Mouse (Mus musculus) MEL (cell line): ENCODE results near the gene Krt12. TPM values are rescaled to one million over a fixed set of nuclear protein-coding genes. Genes with fewer than 3 reads are reported as not detected.

Experiments
- DNase-seq: peaks from one replicate; pipeline ENCODE4 v3.0.0; 2011; ENCODE audit warnings: low read depth, low spot score
- H3K27ac ChIP-seq: 2 replicates; pipeline ENCODE4 v1.5.1; 2012; ENCODE audit warnings: low read depth, mild to moderate bottlenecking, control low read depth, low read length, moderate library complexity; ENCODE audit not compliant: control insufficient read depth
- H3K27me3 ChIP-seq, 2 experiments: fragments of 150-350 bp in 1 of 2; sonication (generic) in 1 of 2; 2 replicates each; pipeline ENCODE4 v1.6.1; 2012; ENCODE audit warnings: low read length in 2 of 2, mild to moderate bottlenecking in 2 of 2, improper control_type of control experiment in 1 of 2, moderate library complexity in 1 of 2; ENCODE audit not compliant: insufficient read depth in 2 of 2, control insufficient read depth in 1 of 2
- H3K36me3 ChIP-seq, 2 experiments: 2 replicates each; pipeline ENCODE4 v1.6.1; 2012 to 2014; ENCODE audit warnings: low read length in 2 of 2, improper control_type of control experiment in 1 of 2, inconsistent platforms in 1 of 2, mild to moderate bottlenecking in 1 of 2; ENCODE audit not compliant: insufficient read depth in 2 of 2, control insufficient read depth in 1 of 2
- H3K4me1 ChIP-seq, 2 experiments: fragments of 150-350 bp in 1 of 2; sonication (generic) in 1 of 2; 2 replicates each; pipeline ENCODE4 v1.6.1; 2012; ENCODE audit warnings: low read length in 2 of 2, improper control_type of control experiment in 1 of 2, mild to moderate bottlenecking in 1 of 2; ENCODE audit not compliant: insufficient read depth in 2 of 2, control insufficient read depth in 1 of 2
- H3K4me3 ChIP-seq, 2 experiments: fragments of 150-350 bp in 1 of 2; sonication (generic) in 1 of 2; 2 replicates each; pipeline ENCODE4 v1.5.1; 2012; ENCODE audit warnings: low read depth in 2 of 2, low read length in 2 of 2, mild to moderate bottlenecking in 2 of 2, moderate library complexity in 2 of 2, control low read depth in 1 of 2, improper control_type of control experiment in 1 of 2; ENCODE audit not compliant: control insufficient read depth in 1 of 2, insufficient read depth in 1 of 2
- H3K79me2 ChIP-seq: 2 replicates; pipeline ENCODE4 v1.6.1; 2012; ENCODE audit warnings: mild to moderate bottlenecking, low read length, moderate library complexity; ENCODE audit not compliant: control insufficient read depth, poor library complexity, insufficient read depth
- H3K9ac ChIP-seq: 2 replicates; pipeline ENCODE4 v1.6.1; 2012; ENCODE audit warnings: low read depth, mild to moderate bottlenecking, control low read depth, low read length, moderate library complexity; ENCODE audit not compliant: control insufficient read depth, poor library complexity, severe bottlenecking
- H3K9me3 ChIP-seq: fragments of 150-350 bp; sonication (generic); replicated peaks from 2 replicates; pipeline ENCODE4 v1.6.1; 2012; ENCODE audit warnings: mild to moderate bottlenecking, low read length, improper control_type of control experiment, moderate library complexity; ENCODE audit not compliant: insufficient read depth
- BHLHE40 ChIP-seq: IDR thresholded peaks from 2 replicates; pipeline ENCODE4 v1.6.1; 2012; ENCODE audit warnings: low read depth, mild to moderate bottlenecking, inconsistent platforms, low read length, improper control_type of control experiment, borderline replicate concordance
- CHD2 ChIP-seq: IDR thresholded peaks from 2 replicates; pipeline ENCODE4 v1.6.1; 2011; ENCODE audit warnings: low read length, improper control_type of control experiment
- CTCF ChIP-seq, 3 experiments: IDR thresholded peaks in 2 of 3; conservative IDR thresholded peaks in 1 of 3; 2 replicates each; pipeline ENCODE4 v1.5.1; 2011 to 2012; ENCODE audit warnings: low read length in 3 of 3, low read depth in 2 of 3, mild to moderate bottlenecking in 2 of 3, improper control_type of control experiment in 1 of 3, inconsistent platforms in 1 of 3, mixed read lengths in 1 of 3, moderate library complexity in 1 of 3; ENCODE audit not compliant: control insufficient read depth in 1 of 3, insufficient read depth in 1 of 3, poor library complexity in 1 of 3, severe bottlenecking in 1 of 3
- ELF1 ChIP-seq: IDR thresholded peaks from 2 replicates; pipeline ENCODE4 v1.6.1; 2014; ENCODE audit warnings: low read depth, mild to moderate bottlenecking, inconsistent platforms, low read length, improper control_type of control experiment, moderate library complexity
- GABPA ChIP-seq: IDR thresholded peaks from 2 replicates; pipeline ENCODE4 v1.6.1; 2012; ENCODE audit warnings: low read depth, mild to moderate bottlenecking, inconsistent platforms, low read length, improper control_type of control experiment, moderate library complexity
- KAT2A ChIP-seq: conservative IDR thresholded peaks from 2 replicates; pipeline ENCODE4 v1.6.1; 2012; ENCODE audit warnings: low read depth, low read length, improper control_type of control experiment, inconsistent platforms
- MAFK ChIP-seq: IDR thresholded peaks from 2 replicates; pipeline ENCODE4 v1.6.1; 2011; ENCODE audit warnings: low read depth, mild to moderate bottlenecking, low read length, improper control_type of control experiment, borderline replicate concordance
- MAX ChIP-seq: IDR thresholded peaks from 2 replicates; pipeline ENCODE4 v1.6.1; 2011; ENCODE audit warnings: low read length, improper control_type of control experiment
- MEF2A ChIP-seq: IDR thresholded peaks from 2 replicates; pipeline ENCODE4 v1.6.1; 2014; ENCODE audit warnings: low read depth, mild to moderate bottlenecking, inconsistent platforms, low read length, improper control_type of control experiment; ENCODE audit not compliant: poor library complexity, insufficient replicate concordance, severe bottlenecking; ENCODE audit errors: extremely low read depth
- MXI1 ChIP-seq: IDR thresholded peaks from 2 replicates; pipeline ENCODE4 v1.6.1; 2011; ENCODE audit warnings: mild to moderate bottlenecking, low read depth, low read length, improper control_type of control experiment
- MYB ChIP-seq: IDR thresholded peaks from 2 replicates; pipeline ENCODE4 v1.6.1; 2011; ENCODE audit warnings: mild to moderate bottlenecking, low read depth, low read length, improper control_type of control experiment
- MYC ChIP-seq: IDR thresholded peaks from 2 replicates; pipeline ENCODE4 v1.6.1; 2011; ENCODE audit warnings: low read depth, mild to moderate bottlenecking, low read length, improper control_type of control experiment, moderate library complexity
- NELFE ChIP-seq: IDR thresholded peaks from 2 replicates; pipeline ENCODE4 v1.6.1; 2011; ENCODE audit warnings: low read depth, low read length, improper control_type of control experiment
- NRF1 ChIP-seq: IDR thresholded peaks from 2 replicates; pipeline ENCODE4 v1.6.1; 2014; ENCODE audit warnings: low read depth, mild to moderate bottlenecking, inconsistent platforms, low read length, improper control_type of control experiment, moderate library complexity; ENCODE audit not compliant: poor library complexity, insufficient read depth, severe bottlenecking
- POLR2AphosphoS2 ChIP-seq: IDR thresholded peaks from 2 replicates; pipeline ENCODE4 v1.6.1; 2011; ENCODE audit warnings: low read length, improper control_type of control experiment
- POLR2AphosphoS5 ChIP-seq: IDR thresholded peaks from 2 replicates; pipeline ENCODE4 v1.6.1; 2012; ENCODE audit warnings: low read depth, borderline replicate concordance, mild to moderate bottlenecking, inconsistent platforms, low read length, moderate library complexity, mixed read lengths
- RCOR1 ChIP-seq: IDR thresholded peaks from 2 replicates; pipeline ENCODE4 v1.6.1; 2012; ENCODE audit warnings: low read depth, mild to moderate bottlenecking, inconsistent platforms, low read length, improper control_type of control experiment
- SIN3A ChIP-seq: IDR thresholded peaks from 2 replicates; pipeline ENCODE4 v1.6.1; 2012; ENCODE audit warnings: low read length, improper control_type of control experiment, inconsistent platforms
- SMC3 ChIP-seq: IDR thresholded peaks from 2 replicates; pipeline ENCODE4 v1.6.1; 2011; ENCODE audit warnings: low read depth, low read length, improper control_type of control experiment
- TAL1 ChIP-seq: IDR thresholded peaks from 2 replicates; pipeline ENCODE4 v1.6.1; 2012; ENCODE audit warnings: mild to moderate bottlenecking, inconsistent platforms, low read length, moderate library complexity, mixed read lengths
- UBTF ChIP-seq: IDR thresholded peaks from 2 replicates; pipeline ENCODE4 v1.6.1; 2012; ENCODE audit warnings: low read depth, mild to moderate bottlenecking, inconsistent platforms, low read length, improper control_type of control experiment, moderate library complexity, borderline replicate concordance; ENCODE audit not compliant: insufficient read depth
- USF1 ChIP-seq: IDR thresholded peaks from 2 replicates; pipeline ENCODE4 v1.6.1; 2014; ENCODE audit warnings: low read depth, mild to moderate bottlenecking, inconsistent platforms, low read length, improper control_type of control experiment, moderate library complexity
- ZC3H11A ChIP-seq: IDR thresholded peaks from 2 replicates; pipeline ENCODE4 v1.6.1; 2012; ENCODE audit warnings: low read depth, mild to moderate bottlenecking, inconsistent platforms, low read length, improper control_type of control experiment
- ZKSCAN1 ChIP-seq: IDR thresholded peaks from 2 replicates; pipeline ENCODE4 v1.6.1; 2012; ENCODE audit warnings: low read depth, mild to moderate bottlenecking, inconsistent platforms, low read length, improper control_type of control experiment, moderate library complexity
- ZNF384 ChIP-seq: IDR thresholded peaks from 2 replicates; pipeline ENCODE4 v1.6.1; 2012; ENCODE audit warnings: low read depth, mild to moderate bottlenecking, inconsistent platforms, low read length, improper control_type of control experiment
- polyA plus RNA-seq, 2 experiments: library from polyadenylated mRNA; stranded (reverse) in 1 of 2; unstranded in 1 of 2; fragments of >175 nt in 1 of 2; fragments of >200 nt in 1 of 2; gene quantifications; 2 replicates each; pipeline versions ENCODE4 v1.2.1 to v1.2.4; 2012; ENCODE audit warnings: low replicate concordance in 2 of 2, low read depth in 1 of 2; ENCODE audit not compliant: insufficient read length in 2 of 2, insufficient read depth in 1 of 2, missing spikeins in 1 of 2
- total RNA-seq: library from RNA; depleted of rRNA; stranded (reverse); fragments of 300-350 nt; gene quantifications from 2 replicates; pipeline ENCODE4 v1.2.3, GENCODE M21; 2012

Gene Krt12
- total and polyA plus RNA-seq, 3 experiments = 0.10 TPM; not detected in 2

GRCm38 (mm10) chr11:99416902-99417301 is 5.2 kb downstream of the Krt12 start:
- Histone ChIP-seq H3K9me3 (no peaks in the 10 kb centered on the region), H3K4me3 (no peak overlapping the region), H3K9ac (no peak overlapping the region), H3K4me1 (no peaks in the 10 kb centered on the region), H3K79me2 (no peaks in the 10 kb centered on the region), H3K27me3 (no peaks in the 10 kb centered on the region), H3K36me3 (no peaks in the 10 kb centered on the region), H3K27ac (no peak overlapping the region)
- TF ChIP-seq NELFE (no peak), GABPA (no peak), ELF1 (no peak), ZC3H11A (no peak), UBTF (no peak), POLR2AphosphoS5 (no peak), RCOR1 (no peak), KAT2A (no peak), TAL1 (no peak), USF1 (no peak), CTCF (IDR thresholded peaks at IDR 0.05 in 2 of 3, conservative IDR thresholded peaks at IDR 0.05 in 1 of 3; ENCODE audit: control insufficient read depth in 1 of 3, insufficient read depth in 1 of 3, low read depth in 2 of 3, low read length in 3 of 3, poor library complexity in 1 of 3, severe bottlenecking in 1 of 3) (no peak)
- DNase-seq = no peak

GRCm38 (mm10) chr11:99414463-99415147 is 7.5 kb downstream of the Krt12 start:
- Histone ChIP-seq H3K4me1 (no peaks in the 10 kb centered on the region), H3K79me2 (no peaks in the 10 kb centered on the region), H3K4me3 (no peak overlapping the region), H3K27me3 (no peaks in the 10 kb centered on the region), H3K9me3 (no peaks in the 10 kb centered on the region), H3K27ac (no peak overlapping the region), H3K36me3 (no peaks in the 10 kb centered on the region), H3K9ac (no peak overlapping the region)
- DNase-seq = no peak
- no peak for TF ChIP-seq SMC3
- TF ChIP-seq MEF2A = no peak
- no peak for TF ChIP-seq USF1
- no peak for TF ChIP-seq MXI1

GRCm38 (mm10) chr11:99413247-99413646 is 8.8 kb downstream of the Krt12 start:
- no peaks in the 10 kb centered on the region for H3K27me3 ChIP-seq
- peak; percentile 74 for DNase-seq
- H3K9ac ChIP-seq = no peak overlapping the region
- H3K9me3 ChIP-seq = no peaks in the 10 kb centered on the region
- no peak overlapping the region for H3K27ac ChIP-seq
- no peaks in the 10 kb centered on the region; a peak in 1 of 4 replicates for H3K36me3 ChIP-seq
- H3K4me1 ChIP-seq = no peaks in the 10 kb centered on the region
- no peaks in the 10 kb centered on the region for H3K79me2 ChIP-seq
- H3K4me3 ChIP-seq = no peak overlapping the region
- TF ChIP-seq NELFE = no peak
- TF ChIP-seq ZNF384 = no peak
- no peak for TF ChIP-seq UBTF
- TF ChIP-seq MAX = no peak
- TF ChIP-seq CHD2 = no peak
- TF ChIP-seq MYC = no peak
- TF ChIP-seq MAFK = no peak
- no peak for TF ChIP-seq ZKSCAN1
- TF ChIP-seq BHLHE40 = no peak
- TF ChIP-seq POLR2AphosphoS2 = no peak
- TF ChIP-seq MYB = no peak
- no peak for TF ChIP-seq SIN3A
- TF ChIP-seq MEF2A = no peak
- TF ChIP-seq MXI1 = no peak
- TF ChIP-seq NRF1 = no peak
